Mouse (Mus musculus): ENCODE measurements at regions not wholly inside any gene's neighbourhood (a gene's known extent, or its start where the extent isn't known, plus 50 kb on each side); places are given as distances from the start of the nearest gene placed in this dataset.

DNA sequence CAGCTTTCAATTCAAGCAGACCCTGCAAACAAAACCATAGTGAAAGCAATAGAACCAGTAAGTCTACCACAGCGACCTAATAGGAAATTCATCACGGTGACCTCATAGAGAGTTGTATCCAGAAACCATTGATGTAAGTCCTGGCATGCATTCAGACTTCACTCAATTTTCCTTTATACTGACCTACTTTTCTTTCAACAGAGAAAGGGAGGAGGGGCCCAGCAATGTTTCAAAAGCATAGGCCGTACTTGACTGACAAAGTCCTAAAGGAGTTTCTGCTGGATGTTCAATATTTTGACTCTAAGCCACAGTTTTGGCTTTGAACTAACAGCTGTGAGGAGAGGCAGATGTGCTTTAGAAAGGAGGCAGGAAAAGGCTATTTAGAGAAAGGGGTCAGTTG, 88.4 kb downstream of the AI593442 start:
- no peak for DNase-seq (ENCODE audit: low spot score in 2 of 2)

DNA sequence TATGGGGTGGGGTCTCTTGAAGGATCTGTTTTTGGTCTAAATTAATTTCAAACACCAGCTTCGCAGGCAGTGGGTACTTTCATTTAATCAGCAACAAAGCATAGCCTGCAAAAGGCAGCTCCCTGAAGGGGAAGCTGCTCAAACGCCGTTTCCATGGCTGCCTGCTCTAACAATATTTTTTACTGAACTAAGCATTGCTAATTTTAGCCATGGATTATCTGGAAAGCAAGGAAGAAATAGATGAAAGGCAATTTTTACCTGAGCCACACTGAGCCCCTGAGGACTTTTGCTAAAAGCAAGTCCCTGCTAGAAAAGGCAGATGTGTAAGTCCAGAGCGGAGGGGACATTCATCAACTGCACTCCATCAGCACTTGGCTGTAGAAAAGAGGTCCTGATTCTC, 105.5 kb downstream of the AI593442 start:
- no peak for DNase-seq (ENCODE audit: low spot score in 2 of 2)

DNA sequence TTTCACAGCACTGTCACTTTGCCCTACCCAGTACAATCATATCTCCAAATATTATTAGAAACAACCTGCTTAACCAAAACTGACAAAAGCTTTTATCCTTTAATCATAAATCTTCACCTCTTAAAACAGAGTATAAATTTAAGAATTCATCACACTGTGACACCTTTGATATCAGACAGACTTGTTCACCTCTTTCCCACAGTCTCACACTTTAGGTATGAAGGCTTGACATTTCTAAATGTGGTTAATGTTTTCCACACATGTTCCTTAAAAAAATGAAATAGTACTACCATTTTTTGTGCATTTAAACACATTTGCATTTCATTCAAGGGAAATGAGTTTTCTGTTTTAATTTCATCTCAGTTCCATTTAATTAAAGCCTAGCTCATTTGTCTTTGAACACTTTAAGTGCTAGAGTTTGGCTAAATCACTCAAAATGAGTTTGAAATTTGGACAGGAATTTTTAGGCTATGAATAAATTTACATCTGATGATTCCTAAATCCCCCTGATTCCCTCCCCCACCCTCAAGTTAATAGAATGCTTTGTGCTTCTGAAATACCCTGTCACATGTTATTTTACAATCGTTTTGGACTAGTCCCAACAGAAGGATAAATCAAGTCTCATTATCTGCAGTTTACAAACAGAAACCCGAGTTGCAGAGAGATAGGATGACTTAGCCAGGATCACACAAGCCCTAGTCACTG, 127.9 kb downstream of the AI593442 start:
- no peak for DNase-seq (ENCODE audit: low spot score in 2 of 2)

DNA sequence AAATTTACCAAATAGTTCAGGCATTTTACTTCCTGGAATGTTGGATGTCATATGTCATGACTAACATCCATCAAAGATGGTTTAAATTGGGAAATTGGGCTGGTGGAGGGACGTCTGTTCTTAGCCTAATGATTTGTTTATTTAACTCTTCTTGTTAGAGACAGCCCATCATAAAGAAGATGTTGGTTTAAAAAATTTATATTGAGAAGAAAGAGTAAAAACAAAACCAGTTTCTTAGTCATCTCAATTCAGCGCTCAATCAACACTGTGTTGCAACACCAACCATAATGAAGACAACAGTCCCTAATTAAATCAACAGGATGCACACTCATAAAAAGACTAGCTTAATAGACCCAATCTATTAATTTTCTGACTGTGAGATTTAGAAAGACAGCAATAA, 133.5 kb downstream of the AI593442 start:
- DNase-seq (ENCODE audit: low spot score in 2 of 2), result no peak

DNA sequence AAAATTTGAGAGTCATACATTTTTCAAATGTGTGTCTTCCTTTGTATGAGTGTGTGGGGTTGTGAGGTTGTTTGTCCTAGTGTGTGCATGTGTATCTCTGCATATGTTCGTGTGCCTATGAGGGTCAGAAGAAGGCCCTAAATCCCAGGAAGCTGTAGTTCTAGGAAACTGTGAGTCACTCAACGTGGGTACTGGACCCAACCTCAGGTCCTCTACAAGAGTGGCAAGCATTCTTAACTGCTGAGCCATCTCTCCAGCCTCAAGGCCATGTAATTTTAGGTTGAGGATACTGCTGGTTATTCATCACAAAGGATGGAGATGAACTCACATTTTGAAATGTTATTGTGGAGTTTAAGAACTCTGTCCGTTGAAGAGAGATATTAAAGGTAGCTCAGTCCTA, 140.5 kb downstream of the AI593442 start:
- no peak for DNase-seq (ENCODE audit: low spot score in 2 of 2)

DNA sequence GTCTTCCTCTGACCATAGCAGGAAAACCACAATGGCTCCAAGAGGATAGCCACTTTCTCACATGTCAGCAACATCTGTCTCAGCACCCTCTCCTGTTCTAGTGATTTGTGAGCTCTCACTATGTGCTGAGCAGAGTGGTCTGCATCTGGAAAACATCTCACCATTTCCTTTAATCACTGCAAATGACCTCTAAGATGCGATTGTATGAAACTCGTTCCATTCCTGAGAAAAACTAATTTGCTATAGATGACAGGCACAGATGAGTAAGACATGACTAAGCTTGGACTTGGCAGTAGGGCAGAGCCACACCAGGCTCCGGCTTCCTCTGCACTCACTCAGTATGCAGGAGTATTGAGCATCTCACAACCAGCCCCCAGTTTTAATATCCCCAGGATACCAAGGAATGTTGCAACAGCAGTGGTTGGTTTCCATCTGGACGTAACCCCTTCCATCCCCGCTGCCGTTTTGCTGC, 150.1 kb downstream of the AI593442 start:
- DNase-seq (ENCODE audit: low spot score in 2 of 2), result no peak

DNA sequence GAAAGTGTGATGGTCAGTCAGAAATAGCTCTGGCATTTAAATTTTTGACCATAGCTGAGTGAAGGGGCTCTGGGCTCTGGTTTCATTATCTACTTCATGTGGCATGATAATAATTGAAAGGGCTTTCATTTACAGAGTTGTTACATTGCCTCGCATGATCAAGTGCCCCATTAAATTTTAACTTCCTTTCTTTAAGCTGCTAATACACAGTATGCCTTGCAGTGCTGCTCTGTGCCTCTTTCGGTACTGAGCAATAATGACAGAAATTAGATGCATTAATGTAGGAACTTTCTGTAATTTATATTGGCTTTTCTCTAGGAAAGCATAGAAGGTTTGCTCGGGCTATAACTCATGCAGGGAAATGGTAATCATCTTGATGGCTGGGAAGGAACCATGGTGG, 179.1 kb downstream of the AI593442 start:
- no peak for DNase-seq (ENCODE audit: low spot score in 2 of 2)

DNA sequence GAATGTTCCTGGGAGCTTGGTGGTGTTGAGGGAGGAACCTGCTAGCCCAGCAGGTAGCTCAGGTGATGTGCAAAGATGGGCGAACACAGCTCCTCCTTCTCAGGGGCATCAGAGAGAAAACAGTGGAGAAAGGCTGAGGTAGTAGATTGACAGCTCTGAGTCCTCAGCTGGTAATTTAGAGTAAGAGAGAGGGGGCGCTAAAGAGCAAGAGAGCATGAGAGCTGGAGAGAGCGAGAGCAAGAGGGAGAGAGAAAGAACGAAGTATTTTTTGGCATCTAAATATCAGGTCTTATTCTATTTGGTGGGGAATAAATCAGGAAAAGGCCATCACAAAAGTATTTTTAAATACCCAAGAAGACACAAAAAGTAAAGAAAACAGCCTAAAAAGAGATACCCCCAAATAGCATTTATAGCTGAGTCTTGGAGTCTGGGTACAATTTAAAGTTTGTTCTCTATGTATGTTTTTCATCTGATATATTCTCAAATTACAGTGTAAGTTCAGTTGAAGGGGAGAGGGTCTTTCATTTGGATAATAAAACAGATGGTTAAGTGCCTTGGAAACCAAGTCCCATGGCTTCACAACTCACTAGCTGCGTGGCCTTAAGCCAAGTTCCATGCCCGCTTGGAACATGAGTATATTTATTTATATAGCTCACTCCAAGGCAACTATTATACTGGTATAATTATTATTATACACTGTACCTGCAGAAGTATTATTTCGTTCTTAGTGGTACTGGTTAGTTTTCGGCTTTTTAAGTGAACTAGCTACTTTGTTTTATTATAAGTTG, 183.9 kb downstream of the AI593442 start:
- DNase-seq (ENCODE audit: low spot score in 2 of 2), result no peak

DNA sequence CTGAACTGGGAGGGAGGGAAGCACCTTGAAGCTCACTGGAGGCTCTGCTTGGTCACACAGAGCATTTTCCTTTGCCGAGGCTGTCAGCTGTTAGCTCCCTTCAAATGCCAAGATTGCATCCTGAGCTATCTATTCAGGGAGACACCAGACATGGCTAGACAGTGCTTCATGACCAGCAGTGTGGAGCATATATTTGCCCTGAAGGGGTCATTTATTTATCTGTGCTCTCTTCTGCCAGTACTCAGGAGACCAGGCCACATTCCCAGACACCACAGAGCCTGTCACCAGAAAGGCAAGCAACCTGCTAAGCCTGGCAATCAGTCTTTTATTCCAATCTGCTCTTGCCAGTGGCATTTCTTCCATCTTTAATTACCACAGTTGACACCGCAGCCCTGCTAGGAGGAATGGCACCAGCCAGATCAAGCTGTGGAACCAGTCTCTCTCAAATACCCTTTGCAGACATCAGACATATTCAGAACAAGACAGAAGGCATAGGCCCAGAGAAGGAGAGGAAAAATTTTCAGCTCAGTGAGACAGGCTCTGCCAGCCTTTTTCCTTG, 186.6 kb downstream of the AI593442 start:
- DNase-seq (ENCODE audit: low spot score in 2 of 2), result no peak

DNA sequence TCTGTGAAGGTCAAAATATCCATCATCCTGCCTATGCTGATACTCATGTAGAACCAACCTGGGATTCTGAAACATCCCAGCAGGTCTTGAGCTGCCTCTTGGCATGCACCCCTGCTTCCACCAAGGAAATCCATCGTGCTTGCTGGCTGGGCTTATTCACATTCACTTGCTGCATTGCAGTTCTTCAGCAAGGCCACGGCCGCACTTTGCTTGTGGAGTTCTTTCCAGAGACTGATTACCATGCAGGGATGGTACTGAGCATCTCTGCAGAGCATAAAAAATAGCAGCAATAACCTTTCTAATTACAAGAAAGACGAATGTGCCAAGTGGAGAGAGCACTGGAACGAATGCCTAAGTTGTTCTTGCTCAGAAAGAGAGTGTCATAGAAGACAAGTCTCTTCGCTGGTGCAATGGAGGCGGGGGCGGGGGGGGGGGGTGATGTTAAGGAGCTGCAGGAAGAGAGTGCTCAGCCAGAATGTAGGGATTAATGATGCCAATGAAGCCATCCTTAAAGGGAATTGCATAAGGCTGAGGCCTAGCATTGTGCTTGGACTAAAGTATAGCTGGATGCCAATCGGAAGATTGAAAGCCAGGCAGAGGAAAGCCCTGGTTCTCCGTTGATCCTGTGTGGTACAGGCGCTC, 205.9 kb downstream of the AI593442 start:
- DNase-seq (ENCODE audit: low spot score in 2 of 2), result no peak

DNA sequence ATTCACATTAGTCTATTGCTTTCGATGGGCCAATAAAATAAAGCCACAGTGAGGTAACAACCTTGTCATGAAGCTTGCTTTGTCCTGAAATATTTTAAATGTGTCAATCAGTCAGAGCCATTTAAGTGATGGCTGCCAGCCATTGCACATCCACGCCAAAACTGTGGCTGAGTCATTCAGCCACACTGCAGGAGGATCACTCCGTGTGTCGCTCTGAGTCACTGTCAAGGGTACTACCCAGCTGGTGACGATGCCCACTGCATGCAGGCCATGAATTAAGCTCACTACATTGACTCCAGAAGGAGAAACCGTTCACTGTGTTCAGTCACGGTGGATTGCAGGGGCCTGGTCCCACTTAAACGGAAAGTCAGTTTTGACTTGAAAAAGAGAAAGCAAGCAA, 206.7 kb downstream of the AI593442 start:
- no peak for DNase-seq (ENCODE audit: low spot score in 2 of 2)

DNA sequence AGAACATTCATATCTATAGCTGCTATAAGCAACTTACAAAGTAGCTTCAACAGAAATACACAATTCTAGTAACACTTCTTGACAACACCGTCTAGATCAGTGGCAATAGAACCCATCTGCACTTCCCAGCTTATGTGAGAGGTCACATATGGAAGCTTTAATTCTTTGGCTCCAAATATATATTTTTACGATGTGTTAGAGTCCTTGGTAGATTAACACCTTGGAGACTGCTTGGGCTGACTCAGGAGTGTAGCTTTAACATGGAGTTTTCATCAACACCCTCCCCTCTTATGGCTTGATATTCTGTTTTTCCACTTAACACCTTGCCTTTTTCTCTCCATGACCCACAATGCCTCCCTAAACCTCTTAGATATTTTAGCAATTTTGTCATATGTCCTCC, 221.1 kb downstream of the AI593442 start:
- no peak for DNase-seq (ENCODE audit: low spot score in 2 of 2)

DNA sequence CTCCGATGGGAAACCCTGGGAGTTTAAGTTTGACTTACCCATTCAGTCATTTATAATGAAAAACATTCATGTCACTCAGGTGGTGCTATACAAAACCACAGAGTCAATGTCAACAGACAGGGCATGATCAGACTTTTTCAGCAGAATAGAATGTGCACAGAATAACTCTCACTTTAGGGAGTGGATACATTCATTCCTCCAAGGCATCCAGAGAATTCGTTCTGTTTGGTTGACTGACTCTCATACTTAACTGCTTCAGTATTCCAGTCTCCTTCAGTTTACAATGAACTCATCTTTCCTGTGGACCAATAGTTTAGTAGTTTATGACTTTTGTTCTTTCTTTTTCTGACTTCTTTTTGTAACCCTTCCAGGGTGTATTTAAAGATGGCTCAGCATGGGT, 225.1 kb downstream of the AI593442 start:
- DNase-seq (ENCODE audit: low spot score in 2 of 2), result no peak

DNA sequence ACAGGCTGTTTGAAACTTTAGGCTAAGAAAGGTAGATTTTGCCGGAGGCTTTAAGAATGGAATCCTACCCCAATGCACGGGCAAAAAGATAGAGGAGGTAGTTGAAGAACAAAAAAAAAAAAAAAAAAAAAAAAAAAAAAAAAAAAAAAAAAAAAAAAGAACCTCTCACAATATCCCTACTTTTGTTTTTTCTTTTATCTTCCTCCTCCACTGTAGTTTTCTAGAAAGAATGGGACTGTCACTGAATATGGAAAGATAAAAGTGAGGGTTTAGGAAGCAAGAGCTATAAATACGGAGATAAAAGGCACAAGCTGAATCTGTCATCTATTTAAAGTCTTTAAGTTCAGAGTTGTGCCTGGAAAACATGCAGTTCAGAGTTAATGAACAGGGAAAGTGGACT, 227.8 kb downstream of the AI593442 start:
- DNase-seq (ENCODE audit: low spot score in 2 of 2), result no peak

DNA sequence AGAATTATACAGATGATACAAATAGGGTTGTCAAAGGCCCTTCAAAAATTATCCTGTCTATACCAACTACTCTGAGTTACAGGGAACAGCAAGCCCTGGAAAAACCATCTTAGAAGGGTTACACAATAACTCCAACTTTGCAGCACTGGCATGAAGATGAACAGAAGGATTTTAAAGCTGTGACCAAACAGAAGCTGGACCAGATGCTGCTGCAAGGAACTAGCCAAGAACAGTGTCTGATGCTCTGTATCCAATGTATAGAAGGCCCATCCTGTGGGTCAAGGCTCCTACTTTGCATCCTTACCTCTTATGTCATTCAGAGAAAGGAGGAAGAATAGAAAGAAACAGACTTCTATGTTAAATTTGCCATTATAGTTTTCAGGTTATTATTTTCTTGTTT, 231.3 kb downstream of the AI593442 start:
- no peak for DNase-seq (ENCODE audit: low spot score in 2 of 2)

DNA sequence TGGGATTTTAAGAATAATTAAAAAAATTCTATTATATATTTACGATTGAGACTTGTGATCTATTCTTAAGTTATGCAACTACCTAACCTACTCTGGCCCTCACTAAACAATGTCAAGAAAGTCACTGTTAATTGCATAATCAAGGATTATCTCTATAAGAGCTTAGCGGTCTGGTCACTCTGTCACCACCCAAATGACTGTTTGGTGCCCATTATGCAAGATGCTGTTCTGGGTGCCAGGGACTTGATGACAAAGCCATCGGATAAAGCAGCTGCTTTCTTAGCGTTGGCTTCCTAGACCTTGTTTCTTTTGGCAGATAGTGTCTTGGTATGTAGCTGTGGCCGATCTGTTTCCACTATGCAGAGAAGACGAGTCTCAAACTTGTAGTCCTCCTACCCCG, 236.4 kb downstream of the AI593442 start:
- DNase-seq (ENCODE audit: low spot score in 2 of 2), result no peak

DNA sequence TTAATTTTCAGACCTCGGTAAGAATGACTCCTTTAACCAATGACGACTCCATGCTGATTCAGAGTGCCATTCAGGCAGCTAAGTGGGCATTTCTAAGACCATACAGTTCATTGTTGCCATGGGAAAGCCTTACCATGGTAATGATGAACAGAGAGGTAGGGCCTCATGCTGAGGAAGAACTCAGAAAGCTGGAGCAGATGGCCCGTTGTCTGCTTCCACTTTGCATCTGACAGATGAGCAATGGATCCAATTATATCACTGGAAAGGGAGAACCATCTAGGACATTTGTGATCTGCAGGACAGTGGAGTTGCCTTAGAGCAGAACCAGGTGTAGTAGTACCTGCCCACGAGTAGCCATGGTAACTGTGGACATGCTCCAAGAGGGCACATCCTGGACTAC, 245.4 kb downstream of the AI593442 start:
- no peak for DNase-seq (ENCODE audit: low spot score in 2 of 2)

DNA sequence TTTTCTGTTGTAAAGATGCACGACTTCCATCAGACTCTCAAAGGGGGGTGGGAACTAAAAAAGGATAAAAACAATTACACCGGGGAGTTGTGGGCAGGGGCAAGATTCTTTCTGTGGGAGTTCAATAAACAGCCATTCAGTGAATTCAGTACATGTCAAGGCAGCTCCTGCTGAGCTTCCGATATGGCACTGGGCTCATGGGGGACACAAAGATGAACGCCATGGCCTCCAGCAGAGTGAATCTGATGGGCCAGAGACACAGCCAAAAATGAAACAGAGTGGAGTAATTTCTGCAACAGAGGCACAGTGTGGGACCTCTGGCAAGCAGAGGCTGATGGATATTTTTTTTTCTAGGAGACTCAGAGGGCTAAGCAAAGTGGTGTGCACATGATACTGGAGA, 254.2 kb downstream of the AI593442 start:
- no peak for DNase-seq (ENCODE audit: low spot score in 2 of 2)

DNA sequence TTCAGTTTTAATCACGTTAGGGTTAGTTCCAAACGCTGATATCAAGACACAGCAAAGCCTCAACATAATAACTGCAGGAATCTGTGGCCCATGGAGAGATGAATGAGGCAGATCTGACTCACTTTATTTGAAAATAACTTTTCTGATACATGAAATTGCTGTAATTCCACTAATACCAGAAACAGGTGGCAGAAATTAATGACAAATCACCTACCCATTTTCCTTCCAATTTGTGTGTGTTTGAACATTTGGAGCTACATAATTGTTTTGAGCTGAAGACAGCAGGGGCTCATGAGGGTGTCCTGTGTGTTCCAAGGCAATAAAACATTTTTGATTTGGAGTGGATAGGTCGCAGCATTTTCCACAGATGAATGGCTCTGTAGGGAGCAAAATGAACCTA, 254.2 kb upstream of the Zc3h12c start:
- no peak for DNase-seq (ENCODE audit: low spot score in 2 of 2)

DNA sequence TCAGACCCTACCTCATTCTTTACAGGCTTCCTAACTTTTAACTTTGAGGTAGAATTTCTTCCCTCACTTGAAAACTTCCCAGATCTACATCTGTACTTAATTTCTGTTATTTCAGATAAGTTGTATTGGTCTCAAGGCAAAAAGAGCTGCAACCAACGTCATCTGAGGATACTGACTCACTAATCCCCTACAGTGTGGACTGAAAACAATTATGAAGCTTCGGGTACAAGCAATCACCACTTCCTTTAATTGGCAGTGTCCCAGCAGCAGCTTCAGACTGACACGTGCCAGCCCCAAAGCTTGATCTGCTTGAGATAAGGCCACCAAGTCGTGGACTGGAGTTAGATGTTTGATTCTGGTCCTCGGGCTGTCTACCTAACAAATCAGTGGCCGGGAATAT, 247.3 kb upstream of the Zc3h12c start:
- DNase-seq (ENCODE audit: low spot score in 2 of 2), result no peak

DNA sequence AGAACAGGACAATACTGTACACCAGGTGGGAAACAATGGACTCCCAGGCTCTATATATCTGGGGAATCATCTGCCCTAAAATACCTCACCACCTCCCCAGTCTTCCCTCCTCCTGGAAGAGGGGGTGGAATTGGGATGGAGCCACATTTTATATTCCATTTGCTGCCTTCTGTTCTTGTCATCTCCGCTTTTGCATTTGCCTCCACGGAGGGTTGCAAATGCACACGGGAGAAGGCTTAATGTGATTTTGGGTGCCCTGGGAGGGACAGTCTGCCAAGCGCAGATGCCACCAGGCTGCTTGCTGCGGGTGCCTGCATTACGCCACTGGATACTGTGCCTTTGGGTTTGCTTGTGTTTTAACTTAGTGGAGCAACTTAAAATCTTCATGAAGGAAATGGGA, 239.5 kb upstream of the Zc3h12c start:
- DNase-seq (ENCODE audit: low spot score in 2 of 2), result no peak

DNA sequence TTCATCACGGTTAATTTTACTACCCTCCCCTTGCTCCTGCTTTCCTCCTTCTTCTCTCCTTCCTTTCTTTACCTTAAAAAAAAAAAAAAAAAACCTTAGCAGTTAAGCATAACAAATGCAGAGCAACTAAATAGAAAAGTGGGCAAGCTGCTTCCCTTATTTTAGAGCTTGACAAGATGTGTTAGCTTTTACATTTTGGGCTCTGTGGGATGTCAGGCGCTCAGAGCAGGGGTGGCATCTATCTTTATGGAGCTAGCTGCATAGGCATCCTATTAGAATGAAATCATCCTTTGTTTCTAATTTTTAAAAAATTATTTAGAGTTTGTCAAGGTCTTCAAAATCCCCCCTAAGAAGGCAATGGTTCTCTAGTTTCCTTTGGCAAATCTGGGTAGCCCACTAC, 234.1 kb upstream of the Zc3h12c start:
- no peak for DNase-seq (ENCODE audit: low spot score in 2 of 2)

DNA sequence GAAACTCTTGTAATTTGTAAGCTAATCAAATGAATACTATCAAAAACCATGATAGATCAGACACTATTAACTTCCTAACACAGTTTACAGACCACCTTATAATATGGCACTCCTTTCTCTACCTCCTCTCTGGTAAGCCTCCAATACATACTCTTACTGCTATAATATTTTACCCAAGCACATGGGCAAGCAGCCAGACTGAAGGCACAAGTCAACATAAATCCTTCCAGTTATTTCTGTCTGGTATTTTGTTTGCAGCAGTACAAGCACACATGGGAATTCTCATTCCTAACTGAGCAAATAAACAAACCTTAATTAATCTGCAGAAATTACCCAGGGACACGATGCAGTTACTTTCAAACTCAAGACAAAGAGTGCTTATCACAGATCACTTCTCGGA, 210.7 kb upstream of the Zc3h12c start:
- DNase-seq (ENCODE audit: low spot score in 2 of 2), result no peak

All from urinary bladder, adult 18-20 months (tissue).